In genomic region chr13:70841421-70841904, GRCm38 (mm10) we compare ENCODE assay signal across 11 mouse cellular contexts. TPM values are rescaled to one million over a fixed set of nuclear protein-coding genes. Genes with fewer than 3 reads are reported as not detected.
DNase-seq lines count a peak whose midpoint lies in the region; ATAC-seq and TF ChIP-seq lines count a peak whose summit lies in the region.
"Had no signal": no experiment of that assay in that cellular context is flagged by ENCODE, and none has a peak within 500 bp of the region (broad histone marks: within the 10 kb centered on the region; RNA-seq: fewer than 3 reads in every experiment).

Gene Adamts16, minus strand, starts transcription at chr13:70841811.

- intact Hi-C loops in heart, postnatal 25 days (cut with DNase I) = loop anchor here (5.0 kb wide), 1 partner anchor 74 kb away; no protein-coding TSS in a partner anchor

- H3K36me3 ChIP-seq in heart, embryonic 12.5 days = no peaks in the 10 kb centered on the region
- H3K36me3 ChIP-seq in hindbrain, embryonic 14.5 days (replicated peaks; ENCODE audit: control insufficient read depth, insufficient read depth) = no peaks in the 10 kb centered on the region
- H3K36me3 ChIP-seq in liver, embryonic 16.5 days (ENCODE audit: control insufficient read depth, insufficient read depth) = no peaks in the 10 kb centered on the region

- DNase-seq in heart, postnatal 25 days (ENCODE audit: low spot score) = no peak
- DNase-seq in cerebellum, adult 2 months = peak; percentile 21 to 44
- DNase-seq in hindbrain, embryonic 14.5 days (ENCODE audit: low spot score) = no peak
- DNase-seq in adrenal gland, adult (ENCODE audit: inconsistent age in 2 of 2, low spot score in 1 of 2) = no peak
- DNase-seq in thymus, postnatal 25 days = no peak
- no peak for DNase-seq in B cell, adult 2 months

- no peak within 1 kb of the TSS for H3K27ac ChIP-seq in heart, embryonic 12.5 days (ENCODE audit: poor library complexity, severe bottlenecking)
- H3K27ac ChIP-seq in cerebellum, adult 2 months (ENCODE audit: insufficient read depth, low read length) = no peak within 1 kb of the TSS
- H3K27ac ChIP-seq in hindbrain, embryonic 14.5 days = no peak within 1 kb of the TSS
- no peak within 1 kb of the TSS for H3K27ac ChIP-seq in liver, embryonic 16.5 days (ENCODE audit: low read length)

- peak within 1 kb of the TSS; percentile 39 for H3K4me3 ChIP-seq in heart, embryonic 12.5 days
- peak within 1 kb of the TSS; percentile 39 for H3K4me3 ChIP-seq in cerebellum, adult 2 months (replicated peaks; ENCODE audit: insufficient read depth, low read depth, low read length)
- peak within 1 kb of the TSS; percentile 51 for H3K4me3 ChIP-seq in hindbrain, embryonic 14.5 days (replicated peaks; ENCODE audit: low read length)
- H3K4me3 ChIP-seq in liver, embryonic 16.5 days (ENCODE audit: low read depth, low read length) = peak within 1 kb of the TSS; percentile 8; the same call in 1 of the 2 replicates
- H3K4me3 ChIP-seq: erythroblast, embryonic 14.5 days had no signal

- 2% methylated on average over 18 of the region's 18 CpGs for WGBS in heart, embryonic 12.5 days
- WGBS in cerebellum, adult 2 months = 2% methylated on average over 17 of the region's 18 CpGs
- WGBS in hindbrain, embryonic 14.5 days = 1% methylated on average over 18 of the region's 18 CpGs
- 2% methylated on average over 18 of the region's 18 CpGs for WGBS in liver, embryonic 16.5 days (ENCODE audit: insufficient replicate concordance)

- ATAC-seq in heart, embryonic 12.5 days (ENCODE audit: insufficient number of reproducible peaks, low FRiP score) = peak; percentile 51; the same call in 1 of the 2 replicates
- ATAC-seq in hindbrain, embryonic 14.5 days (ENCODE audit: low FRiP score) = peak; percentile 70
- no peak for ATAC-seq in liver, embryonic 16.5 days (ENCODE audit: low read depth)

- no peak for TF ChIP-seq POLR2A in cerebellum, adult 2 months (IDR thresholded peaks at IDR 0.05; ENCODE audit: borderline replicate concordance, insufficient read depth, low read length)

- H3K9me3 ChIP-seq in heart, embryonic 12.5 days (replicated peaks) = no peaks in the 10 kb centered on the region
- no peaks in the 10 kb centered on the region for H3K9me3 ChIP-seq in hindbrain, embryonic 14.5 days (ENCODE audit: control insufficient read depth, low read length)
- no peaks in the 10 kb centered on the region for H3K9me3 ChIP-seq in liver, embryonic 16.5 days (replicated peaks; ENCODE audit: control insufficient read depth, low read length)

- H3K9ac ChIP-seq in heart, embryonic 12.5 days = peak within 1 kb of the TSS; percentile 38; the same call in 1 of the 2 replicates
- peak within 1 kb of the TSS; percentile 68 for H3K9ac ChIP-seq in hindbrain, embryonic 14.5 days
- no peak within 1 kb of the TSS for H3K9ac ChIP-seq in liver, embryonic 16.5 days (ENCODE audit: low read depth, low read length)

- H3K4me2 ChIP-seq in heart, embryonic 12.5 days = peak within 1 kb of the TSS; percentile 70
- H3K4me2 ChIP-seq in hindbrain, embryonic 14.5 days (replicated peaks) = peak within 1 kb of the TSS; percentile 90
- H3K4me2 ChIP-seq in liver, embryonic 16.5 days (ENCODE audit: low read depth, low read length) = peak within 1 kb of the TSS; percentile 4; the same call in 1 of the 2 replicates

- no peak for TF ChIP-seq CTCF in cerebellum, adult 2 months (IDR thresholded peaks at IDR 0.05; ENCODE audit: borderline replicate concordance, insufficient read depth, low read depth, low read length)

- H3K27me3 ChIP-seq in heart, embryonic 12.5 days (replicated peaks) = peaks cover 38% of the 10 kb centered on the region
- no peaks in the 10 kb centered on the region for H3K27me3 ChIP-seq in cerebellum, adult 2 months (ENCODE audit: control insufficient read depth, insufficient read depth, low read length)
- H3K27me3 ChIP-seq in hindbrain, embryonic 14.5 days (ENCODE audit: control insufficient read depth, insufficient read depth, low read length) = peaks cover 24% of the 10 kb centered on the region
- peaks cover 16% of the 10 kb centered on the region for H3K27me3 ChIP-seq in liver, embryonic 16.5 days (ENCODE audit: control insufficient read depth, insufficient read depth, low read depth, low read length)

- 0 out of 2 replicates have a peak, but pooled peaks cover 4% of the 10 kb centered on the region for H3K4me1 ChIP-seq in heart, embryonic 12.5 days (replicated peaks)
- no peaks in the 10 kb centered on the region for H3K4me1 ChIP-seq in cerebellum, adult 2 months (ENCODE audit: control insufficient read depth, insufficient read depth, low read length)
- 0 out of 2 replicates have a peak, but pooled peaks cover 8% of the 10 kb centered on the region for H3K4me1 ChIP-seq in hindbrain, embryonic 14.5 days (replicated peaks; ENCODE audit: control insufficient read depth, insufficient read depth, low read length)
- no peaks in the 10 kb centered on the region for H3K4me1 ChIP-seq in liver, embryonic 16.5 days (ENCODE audit: control insufficient read depth, low read depth, low read length)

RNA-seq across cellular contexts. Expression of gene Adamts16, which starts in this region (rescaled TPM):
- 0.14 and 0.17 TPM in 2 replicates for polyA plus RNA-seq in heart, embryonic 12.5 days (2016; fragmentation: Nextera tagmentation; extraction: Ambion mirVana)
- total RNA-seq in heart, postnatal 25 days (2021) = not detected
- polyA plus RNA-seq in cerebellum, adult 2 months (2012; rRNA removed) = 6.2 and 7.4 TPM in 2 replicates
- polyA plus RNA-seq in hindbrain, embryonic 14.5 days (2014; fragmentation: Nextera tagmentation; extraction: Ambion mirVana) = 3.2 and 5.0 TPM in 2 replicates
- polyA plus RNA-seq in liver, embryonic 16.5 days (2015; fragmentation: Nextera tagmentation; extraction: Ambion mirVana) = 0.12 and 0.20 TPM in 2 replicates
- total RNA-seq: CH12.LX; neutrophil, adult 5-6 weeks had no signal
- polyA plus RNA-seq: erythroblast, embryonic 14.5 days had no signal

Comparison
In these comparisons a context has a peak if more than half of its experiments do, and no peak if none do; other contexts are left out.
1. Peak in ATAC-seq, H3K4me3 ChIP-seq, H3K9ac ChIP-seq and H3K4me2 ChIP-seq in heart, embryonic 12.5 days; RNA of the gene not detected or under 1 TPM.
2. H3K4me2 ChIP-seq: peak in every context shown above with its lines; median percentile 90 in hindbrain, embryonic 14.5 days; 70 in heart, embryonic 12.5 days; 4 in liver, embryonic 16.5 days.
3. DNase-seq: peak in cerebellum, adult 2 months (2 of 2); none in heart, postnatal 25 days (single experiment), hindbrain, embryonic 14.5 days (single experiment), adrenal gland, adult (0 of 2), thymus, postnatal 25 days (single experiment) and B cell, adult 2 months (0 of 2).
4. Peak in every context shown above with its lines, with median percentiles within 50 percentile points of each other: H3K4me3 ChIP-seq.